Mouse (Mus musculus) bone marrow macrophage, adult 2 months (primary cell): ENCODE data around the gene Cd177. TPM values are rescaled to one million over a fixed set of nuclear protein-coding genes. Genes with fewer than 3 reads are reported as not detected.
"Not testable (repeated sequence)": the region's sequence is repeated elsewhere in the genome, so short reads cannot be mapped to it uniquely, and the experiment has no call there.

ENCODE experiments used
- H3K27ac ChIP-seq: 2 replicates; pipeline ENCODE4 v1.5.1; 2012; ENCODE audit warnings: low read depth, low read length; ENCODE audit not compliant: insufficient read depth
- H3K4me1 ChIP-seq: 2 replicates; pipeline ENCODE4 v1.6.1; 2012; ENCODE audit warnings: low read length; ENCODE audit not compliant: control insufficient read depth, insufficient read depth
- H3K4me3 ChIP-seq: 2 replicates; pipeline ENCODE4 v1.5.1; 2012; ENCODE audit warnings: mild to moderate bottlenecking, low read length, moderate library complexity; ENCODE audit not compliant: insufficient read depth
- CTCF ChIP-seq: IDR thresholded peaks from 2 replicates; pipeline ENCODE4 v1.5.1; 2012; ENCODE audit warnings: low read depth, mild to moderate bottlenecking, low read length, moderate library complexity
- POLR2A ChIP-seq: IDR thresholded peaks from 2 replicates; pipeline ENCODE4 v1.6.1; 2012; ENCODE audit warnings: mild to moderate bottlenecking, low read depth, low read length, borderline replicate concordance
- polyA plus RNA-seq: library from polyadenylated mRNA; stranded (reverse); fragments of >200 nt; gene quantifications from 2 replicates; pipeline ENCODE4 v1.2.4, GENCODE M21; 2012; ENCODE audit not compliant: missing spikeins, insufficient read depth, insufficient read length

Gene Cd177
- polyA plus RNA-seq, 1 experiment = 0.74 TPM

DNA sequence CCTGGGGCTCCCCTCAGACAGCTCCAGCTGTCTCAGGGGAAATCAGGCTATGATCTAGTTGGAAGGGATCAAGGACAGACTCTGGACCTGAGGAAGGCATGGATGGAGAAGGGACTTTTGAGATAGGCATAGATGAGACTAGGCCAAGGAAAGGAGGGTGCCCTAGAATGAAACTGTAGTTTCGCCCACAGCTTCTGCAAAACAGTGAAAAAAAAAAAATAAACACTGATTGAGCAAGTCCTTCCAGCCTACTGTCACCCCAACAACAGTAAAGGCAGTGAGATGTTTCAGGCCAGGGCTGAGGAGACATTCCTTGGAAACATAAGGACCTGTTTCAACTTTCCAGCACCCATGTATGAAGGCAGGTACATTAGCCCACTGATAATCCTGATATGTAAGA is 1.6 kb downstream of the Cd177 start:
- Histone ChIP-seq H3K4me3 (no peak overlapping the region), H3K4me1 (peaks cover 16% of the 10 kb centered on the region), H3K27ac (no peak overlapping the region)
- TF ChIP-seq POLR2A (no peak), CTCF (no peak)

- H3K4me1 ChIP-seq = peaks cover 11% of the 10 kb centered on the region
- no peak overlapping the region for H3K27ac ChIP-seq
- no peak overlapping the region for H3K4me3 ChIP-seq
- no peak for TF ChIP-seq CTCF
- no peak for TF ChIP-seq POLR2A
Observed at GRCm38 (mm10) chr7:24753476-24753875, 6.6 kb downstream of the Cd177 start.

DNA sequence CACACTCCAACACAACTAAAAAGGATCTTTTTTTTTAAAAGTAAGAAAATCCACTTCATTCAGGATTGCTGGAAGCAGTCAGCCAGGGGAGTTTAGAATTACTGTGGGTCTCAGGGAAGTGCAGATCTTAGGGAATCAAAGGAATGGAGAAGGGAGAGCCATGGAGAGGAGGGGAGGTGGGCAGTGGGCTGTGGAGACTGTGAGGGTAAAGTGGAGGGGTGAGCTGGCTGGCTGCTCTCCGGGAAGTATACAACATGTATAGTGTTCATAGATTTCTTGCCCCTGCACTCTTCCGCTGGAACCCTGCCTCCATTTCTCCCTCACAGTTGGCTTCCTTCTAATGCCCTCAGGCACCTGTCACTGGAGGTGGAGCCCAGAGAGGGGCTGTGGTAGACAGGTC is 8.5 kb downstream of the Cd177 start:
- no peak overlapping the region for H3K27ac ChIP-seq
- H3K4me1 ChIP-seq = peaks cover 8% of the 10 kb centered on the region
- H3K4me3 ChIP-seq = no peak overlapping the region
- TF ChIP-seq CTCF = no peak

DNA sequence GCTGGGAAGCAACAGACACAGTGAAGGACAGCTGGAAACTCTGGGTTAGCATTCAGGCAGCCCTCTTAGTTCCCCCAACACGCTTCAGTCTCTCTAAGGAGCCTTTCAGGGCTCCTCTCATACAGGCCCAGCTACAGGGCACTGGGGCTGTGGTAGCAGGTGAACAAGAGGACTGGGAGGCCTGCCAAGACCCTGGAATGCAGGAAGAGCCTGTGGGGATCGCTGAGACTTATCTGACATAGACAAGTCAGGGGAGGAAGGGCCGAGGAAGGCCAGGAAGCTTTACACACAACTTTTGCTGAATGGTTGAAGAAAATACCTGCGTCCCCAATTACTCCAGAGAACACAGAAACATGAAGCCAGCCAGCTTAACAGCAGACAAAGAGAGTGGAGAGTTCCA is 9.4 kb downstream of the Cd177 start:
- Histone ChIP-seq H3K27ac (no peak overlapping the region), H3K4me3 (no peak overlapping the region), H3K4me1 (peaks cover 8% of the 10 kb centered on the region)
- TF ChIP-seq CTCF (no peak), POLR2A (no peak)

- no peak overlapping the region for H3K4me3 ChIP-seq
- H3K27ac ChIP-seq = no peak overlapping the region
- peaks cover 3% of the 10 kb centered on the region; the same call in 1 of the 2 replicates for H3K4me1 ChIP-seq
- TF ChIP-seq POLR2A (no peak), CTCF (no peak)
Observed at GRCm38 (mm10) chr7:24735970-24736670, 24.0 kb downstream of the Cd177 start.

- not testable (repeated sequence) for H3K4me1 ChIP-seq, H3K27ac ChIP-seq, H3K4me3 ChIP-seq
Observed at GRCm38 (mm10) chr7:24726808-24727207, 33.3 kb downstream of the Cd177 start, which contains the start of gene Gm4763. Gm4763 (minus strand) TSS chr7:24726908.

- Histone ChIP-seq H3K4me3 (no peak overlapping the region), H3K27ac (no peak overlapping the region)
- no peak for TF ChIP-seq CTCF
- TF ChIP-seq POLR2A = no peak
Observed at GRCm38 (mm10) chr7:24715039-24715438, 45.1 kb downstream of the Cd177 start.

GRCm38 (mm10) chr7:24708832-24709292 is 51.2 kb downstream of the Cd177 start, which contains the start of gene BC049730:
BC049730 (plus strand) TSS chr7:24709242.
- TF ChIP-seq CTCF = no peak
- Histone ChIP-seq H3K27ac (no peak within 1 kb of the TSS), H3K4me3 (no peak within 1 kb of the TSS), H3K4me1 (no peaks in the 10 kb centered on the region)

More at GRCm38 (mm10) chr7:24715039-24715438, 45.1 kb downstream of the Cd177 start:
- H3K4me1 ChIP-seq = peaks cover 4% of the 10 kb centered on the region

- H3K27ac ChIP-seq, H3K4me1 ChIP-seq, H3K4me3 ChIP-seq: not testable (repeated sequence)
Observed at GRCm38 (mm10) chr7:24702841-24703240, 57.3 kb downstream of the Cd177 start.

- H3K4me1 ChIP-seq, H3K4me3 ChIP-seq, H3K27ac ChIP-seq: not testable (repeated sequence)
Observed at GRCm38 (mm10) chr7:24697891-24698290, 62.2 kb downstream of the Cd177 start.

Other genes with a start within 250 kb of the Cd177 start
- not detected in 2 replicates for gene AC161166.1, start 247.9 kb downstream of the Cd177 start, polyA plus RNA-seq
- 6.6 and 8.5 TPM in 2 replicates for gene Irgq, start 229.6 kb downstream of the Cd177 start, polyA plus RNA-seq
- gene Pinlyp, start 214.2 kb downstream of the Cd177 start, polyA plus RNA-seq = not detected in 2 replicates
- gene Xrcc1, start 214.0 kb downstream of the Cd177 start, polyA plus RNA-seq = 54.6 and 58.7 TPM in 2 replicates
- gene Ethe1, start 172.8 kb downstream of the Cd177 start, polyA plus RNA-seq = 18.2 and 18.5 TPM in 2 replicates
- gene Zfp575, start 172.7 kb downstream of the Cd177 start, polyA plus RNA-seq = not detected in 2 replicates
- 7.2 and 7.6 TPM in 2 replicates for gene Phldb3, start 149.5 kb downstream of the Cd177 start, polyA plus RNA-seq
- gene Lypd3, start 123.8 kb downstream of the Cd177 start, polyA plus RNA-seq = not detected in 2 replicates
- gene Tex101, start 83.6 kb downstream of the Cd177 start, polyA plus RNA-seq = not detected in 2 replicates
- gene BC049730, start 51.1 kb downstream of the Cd177 start, polyA plus RNA-seq = not detected in 2 replicates
- gene Gm4763, start 33.4 kb downstream of the Cd177 start, polyA plus RNA-seq = not detected in 2 replicates
- 1.7 TPM in 1 of 2 replicates, not detected in the other for gene Ceacam10, start 16.9 kb upstream of the Cd177 start, polyA plus RNA-seq
- 2.4 TPM in 1 of 2 replicates, not detected in the other for gene Gm9844, start 101.9 kb upstream of the Cd177 start, polyA plus RNA-seq
- gene Lypd4, start 109.6 kb upstream of the Cd177 start, polyA plus RNA-seq = not detected in 2 replicates
- not detected in 2 replicates for gene Dmrtc2, start 109.7 kb upstream of the Cd177 start, polyA plus RNA-seq
- gene Rps19, start 124.1 kb upstream of the Cd177 start, polyA plus RNA-seq = 1,580 and 1,635 TPM in 2 replicates
- gene Cd79a, start 137.1 kb upstream of the Cd177 start, polyA plus RNA-seq = not detected in 2 replicates
- 197 and 204 TPM in 2 replicates for gene Arhgef1, start 142.6 kb upstream of the Cd177 start, polyA plus RNA-seq
- gene Gm4881, start 184.2 kb upstream of the Cd177 start, polyA plus RNA-seq = not detected in 2 replicates
- 205 and 226 TPM in 2 replicates for gene Rabac1, start 212.4 kb upstream of the Cd177 start, polyA plus RNA-seq
- 70.0 and 85.8 TPM in 2 replicates for gene Atp1a3, start 245.6 kb upstream of the Cd177 start, polyA plus RNA-seq